Mouse (Mus musculus) adrenal gland, postnatal 25 days (tissue): Measurements from ENCODE around the gene Gtf2ird2. TPM values are rescaled to one million over a fixed set of nuclear protein-coding genes. Genes with fewer than 3 reads are reported as not detected.

ENCODE experiments used
- DNase-seq: peaks from one replicate; pipeline ENCODE4 v3.0.0; 2021; ENCODE audit warnings: mixed read lengths
- total RNA-seq: library from RNA; stranded (reverse); gene quantifications from 2 replicates; pipeline ENCODE4 v1.2.3, GENCODE M21; 2021

Gene Gtf2ird2
- total RNA-seq, 1 experiment from 2014 or later: 10.4 TPM

- no peak for DNase-seq
These were observed 52.4 kb downstream of the Gtf2ird2 start for GRCm38 (mm10) chr5:134236241-134236640.

- no peak for DNase-seq
These were observed 53.0 kb downstream of the Gtf2ird2 start for GRCm38 (mm10) chr5:134236796-134237195.

GRCm38 (mm10) chr5:134237508-134237907 is 53.7 kb downstream of the Gtf2ird2 start:
- DNase-seq: no peak

GRCm38 (mm10) chr5:134237936-134238760 is 54.3 kb downstream of the Gtf2ird2 start:
- DNase-seq: no peak

GRCm38 (mm10) chr5:134241831-134242230 is 58.0 kb downstream of the Gtf2ird2 start:
- no peak for DNase-seq

GRCm38 (mm10) chr5:134243661-134244436 is 60.0 kb downstream of the Gtf2ird2 start:
- no peak for DNase-seq

- no peak for DNase-seq
These were observed 61.1 kb downstream of the Gtf2ird2 start for GRCm38 (mm10) chr5:134244890-134245289.

- peak; percentile 67 for DNase-seq
These were observed 62.3 kb downstream of the Gtf2ird2 start for GRCm38 (mm10) chr5:134246146-134246545.

- DNase-seq: no peak
These were observed 64.9 kb downstream of the Gtf2ird2 start for GRCm38 (mm10) chr5:134248608-134249244.

- no peak for DNase-seq
These were observed 65.4 kb downstream of the Gtf2ird2 start for GRCm38 (mm10) chr5:134249245-134249649.

- DNase-seq: no peak
These were observed 66.8 kb downstream of the Gtf2ird2 start for GRCm38 (mm10) chr5:134250601-134251000.

GRCm38 (mm10) chr5:134251083-134251482 is 67.3 kb downstream of the Gtf2ird2 start:
- DNase-seq: no peak

- DNase-seq: no peak
These were observed 70.0 kb downstream of the Gtf2ird2 start for GRCm38 (mm10) chr5:134253806-134254205.

- no peak for DNase-seq
These were observed 71.5 kb downstream of the Gtf2ird2 start for GRCm38 (mm10) chr5:134255294-134255693.

GRCm38 (mm10) chr5:134257349-134258031 is 73.7 kb downstream of the Gtf2ird2 start:
- DNase-seq: no peak

- no peak for DNase-seq
These were observed 74.6 kb downstream of the Gtf2ird2 start for GRCm38 (mm10) chr5:134258395-134258794.

GRCm38 (mm10) chr5:134258934-134259333 is 75.1 kb downstream of the Gtf2ird2 start:
- DNase-seq: no peak

- DNase-seq: no peak
These were observed 76.3 kb downstream of the Gtf2ird2 start for GRCm38 (mm10) chr5:134260001-134260636.

- DNase-seq: no peak
These were observed 82.1 kb downstream of the Gtf2ird2 start for GRCm38 (mm10) chr5:134265890-134266289.

- DNase-seq: no peak
These were observed 82.6 kb downstream of the Gtf2ird2 start for GRCm38 (mm10) chr5:134266404-134266803.

- DNase-seq: no peak
These were observed 84.9 kb downstream of the Gtf2ird2 start for GRCm38 (mm10) chr5:134268751-134269150.

GRCm38 (mm10) chr5:134269751-134270150 is 85.9 kb downstream of the Gtf2ird2 start:
- DNase-seq: no peak
